9 mouse cellular contexts compared by ENCODE assay signal in the genomic region with DNA sequence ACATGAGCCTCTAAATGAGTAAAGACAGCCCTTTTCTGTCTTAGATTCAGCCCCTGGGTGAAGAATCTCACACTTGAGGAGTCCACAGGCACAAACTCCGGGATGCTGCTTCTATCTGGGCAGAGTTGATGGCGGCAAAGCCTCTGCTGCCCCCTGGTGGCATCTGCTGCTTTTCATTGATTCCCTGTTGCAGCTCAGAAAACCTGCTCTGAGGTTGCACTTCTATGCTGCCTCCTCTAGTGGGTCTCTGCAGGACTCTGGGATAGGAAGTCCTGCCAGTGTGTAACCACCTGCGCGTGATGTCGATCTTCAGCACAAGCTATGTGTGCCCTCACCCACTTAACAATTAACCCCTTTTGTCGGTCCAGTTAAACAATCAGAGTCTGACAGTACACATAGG. TPM values are rescaled to one million over a fixed set of nuclear protein-coding genes. Genes with fewer than 3 reads are reported as not detected.
A peak's percentile ranks its signal among the peaks of the same experiment; 100 is the strongest.
DNase-seq lines count a peak whose midpoint lies in the region; ATAC-seq and TF ChIP-seq lines count a peak whose summit lies in the region.
"Had no signal": no experiment of that assay in that cellular context is flagged by ENCODE, and none has a peak within 500 bp of the region (broad histone marks: within the 10 kb centered on the region; RNA-seq: fewer than 3 reads in every experiment).

No protein-coding gene starts in this region.

- no peaks in the 10 kb centered on the region for H3K9me3 ChIP-seq in CH12.LX (replicated peaks; ENCODE audit: low read length)
- H3K9me3 ChIP-seq in forebrain, embryonic 12.5 days = no peaks in the 10 kb centered on the region
- H3K9me3 ChIP-seq in heart, postnatal 0 days (replicated peaks; ENCODE audit: control insufficient read depth, low read length) = no peaks in the 10 kb centered on the region
- H3K9me3 ChIP-seq in liver, embryonic 15.5 days (replicated peaks) = no peaks in the 10 kb centered on the region
- no peaks in the 10 kb centered on the region for H3K9me3 ChIP-seq in neural tube, embryonic 12.5 days
- H3K9me3 ChIP-seq in stomach, postnatal 0 days (ENCODE audit: control insufficient read depth, low read length) = no peaks in the 10 kb centered on the region
- H3K9me3 ChIP-seq: limb, embryonic 15.5 days had no signal

- ATAC-seq in forebrain, embryonic 12.5 days (ENCODE audit: low FRiP score) = peak; percentile 85
- ATAC-seq in heart, postnatal 0 days (ENCODE audit: insufficient read depth, low read depth) = peak; percentile 73
- ATAC-seq in liver, embryonic 15.5 days (ENCODE audit: insufficient read depth) = peak; percentile 63
- ATAC-seq in neural tube, embryonic 12.5 days (ENCODE audit: low FRiP score, low read depth) = peak; percentile 70
- ATAC-seq in stomach, postnatal 0 days (ENCODE audit: low FRiP score, low TSS enrichment) = peak; percentile 85

- peaks cover 3 to 6% of the 10 kb centered on the region in 2 experiments; a peak in 2 of 4 replicates for H3K4me1 ChIP-seq in CH12.LX (ENCODE audit: control insufficient read depth in 1 of 2, insufficient read depth in 2 of 2)
- no peaks in the 10 kb centered on the region; the same call in 1 of the 2 replicates for H3K4me1 ChIP-seq in forebrain, embryonic 12.5 days
- no peaks in the 10 kb centered on the region for H3K4me1 ChIP-seq in heart, postnatal 0 days (ENCODE audit: control insufficient read depth, insufficient read depth)
- H3K4me1 ChIP-seq in liver, embryonic 15.5 days (replicated peaks) = peaks cover 32% of the 10 kb centered on the region
- no peaks in the 10 kb centered on the region for H3K4me1 ChIP-seq in neural tube, embryonic 12.5 days
- no peaks in the 10 kb centered on the region for H3K4me1 ChIP-seq in stomach, postnatal 0 days (replicated peaks; ENCODE audit: control insufficient read depth, insufficient read depth)

- no peaks in the 10 kb centered on the region for H3K36me3 ChIP-seq in CH12.LX (replicated peaks in 1 of 2; ENCODE audit: control insufficient read depth in 1 of 2, insufficient read depth in 1 of 2, low read length in 1 of 2)
- H3K36me3 ChIP-seq in forebrain, embryonic 12.5 days (replicated peaks) = no peaks in the 10 kb centered on the region
- H3K36me3 ChIP-seq in heart, postnatal 0 days (replicated peaks; ENCODE audit: control insufficient read depth, insufficient read depth, low read length) = no peaks in the 10 kb centered on the region
- H3K36me3 ChIP-seq in liver, embryonic 15.5 days (replicated peaks) = no peaks in the 10 kb centered on the region
- H3K36me3 ChIP-seq in neural tube, embryonic 12.5 days = no peaks in the 10 kb centered on the region
- H3K36me3 ChIP-seq in stomach, postnatal 0 days (ENCODE audit: control insufficient read depth, insufficient read depth, low read length) = no peaks in the 10 kb centered on the region
- H3K36me3 ChIP-seq: limb, embryonic 15.5 days had no signal

- no peak for TF ChIP-seq POLR2A in CH12.LX (IDR thresholded peaks at IDR 0.05; ENCODE audit: low read depth, low read length)

- dilution Hi-C loops in CH12.LX (cut with MboI; ENCODE audit: extremely low pct_ligation_motif_present, extremely low pct_unique_long_range_greater_than_20kb, low sequenced_read_pairs) = loop anchor here (25.0 kb wide), 1 partner anchor 375 kb away; no protein-coding TSS in a partner anchor

- in situ Hi-C loops in CH12.LX (cut with MboI; ENCODE audit: low pct_ligation_motif_present, low pct_unique_long_range_greater_than_20kb, low sequenced_read_pairs) = loop anchor here (5.0 to 25.0 kb wide), 2 partner anchors 385 to 625 kb away; no protein-coding TSS in a partner anchor

- no peak overlapping the region for H3K4me3 ChIP-seq in CH12.LX (replicated peaks in 1 of 3; ENCODE audit: low read depth in 2 of 3, low read length in 2 of 3, poor library complexity in 1 of 3)
- no peak overlapping the region for H3K4me3 ChIP-seq in forebrain, embryonic 12.5 days (replicated peaks)
- no peak overlapping the region for H3K4me3 ChIP-seq in heart, postnatal 0 days (ENCODE audit: low read depth, low read length)
- H3K4me3 ChIP-seq in liver, embryonic 15.5 days (replicated peaks) = no peak overlapping the region
- H3K4me3 ChIP-seq in neural tube, embryonic 12.5 days = no peak overlapping the region
- no peak overlapping the region for H3K4me3 ChIP-seq in stomach, postnatal 0 days (ENCODE audit: low read depth, low read length)
- H3K4me3 ChIP-seq: limb, embryonic 15.5 days had no signal

- peak; percentile 81 to 99 for TF ChIP-seq CTCF in CH12.LX (conservative IDR thresholded peaks at IDR 0.05 in 1 of 2, IDR thresholded peaks at IDR 0.05 in 1 of 2; ENCODE audit: low read depth in 2 of 2, low read length in 2 of 2)
- peak; percentile 99 for TF ChIP-seq CTCF in heart, postnatal 0 days (IDR thresholded peaks at IDR 0.05; ENCODE audit: low read depth)
- TF ChIP-seq CTCF in stomach, postnatal 0 days (IDR thresholded peaks at IDR 0.05; ENCODE audit: low read depth) = peak; percentile 99

- H3K79me2 ChIP-seq in CH12.LX (replicated peaks; ENCODE audit: control insufficient read depth, extremely low read depth, insufficient read depth, poor library complexity, severe bottlenecking) = peaks cover 6% of the 10 kb centered on the region

- no peak overlapping the region for H3K27ac ChIP-seq in CH12.LX (ENCODE audit: insufficient read depth, low read depth)
- no peak overlapping the region for H3K27ac ChIP-seq in forebrain, embryonic 12.5 days
- H3K27ac ChIP-seq in heart, postnatal 0 days (ENCODE audit: low read depth) = no peak overlapping the region
- no peak overlapping the region for H3K27ac ChIP-seq in liver, embryonic 15.5 days (replicated peaks)
- no peak overlapping the region for H3K27ac ChIP-seq in neural tube, embryonic 12.5 days
- no peak overlapping the region for H3K27ac ChIP-seq in stomach, postnatal 0 days (replicated peaks)
- H3K27ac ChIP-seq: limb, embryonic 15.5 days had no signal

- peak; percentile 91 for DNase-seq in CH12.LX (ENCODE audit: extremely low read depth)
- DNase-seq in c-Kit-positive CD71-positive TER-119-negative erythroid progenitor cells, embryonic 14.5 days (ENCODE audit: low read depth) = peak; percentile 88
- DNase-seq in heart, postnatal 0 days (ENCODE audit: low spot score) = peak; percentile 87
- peak; percentile 93 to 95 for DNase-seq in kidney, postnatal 36 days
- peak; percentile 91 for DNase-seq in stomach, postnatal 0 days (ENCODE audit: low spot score)

- peak; percentile 90 for TF ChIP-seq RAD21 in CH12.LX (IDR thresholded peaks at IDR 0.05; ENCODE audit: low read depth, low read length)

- H3K27me3 ChIP-seq in CH12.LX (replicated peaks) = peaks cover 10% of the 10 kb centered on the region
- no peaks in the 10 kb centered on the region for H3K27me3 ChIP-seq in forebrain, embryonic 12.5 days
- H3K27me3 ChIP-seq in heart, postnatal 0 days (ENCODE audit: control insufficient read depth, insufficient read depth, low read length) = no peaks in the 10 kb centered on the region
- no peaks in the 10 kb centered on the region for H3K27me3 ChIP-seq in liver, embryonic 15.5 days
- no peaks in the 10 kb centered on the region for H3K27me3 ChIP-seq in neural tube, embryonic 12.5 days (replicated peaks)
- H3K27me3 ChIP-seq in stomach, postnatal 0 days (ENCODE audit: control insufficient read depth, insufficient read depth, low read length) = no peaks in the 10 kb centered on the region
- H3K27me3 ChIP-seq: limb, embryonic 15.5 days had no signal

- no peak for TF ChIP-seq EP300 in CH12.LX (IDR thresholded peaks at IDR 0.05; ENCODE audit: low read length)
- no peak for TF ChIP-seq EP300 in heart, postnatal 0 days (IDR thresholded peaks at IDR 0.05; ENCODE audit: low read depth)
- no peak for TF ChIP-seq EP300 in stomach, postnatal 0 days (optimal IDR thresholded peaks at IDR 0.05)

- WGBS in forebrain, embryonic 12.5 days = 3% methylated on average over 6 of the region's 6 CpGs
- WGBS in heart, postnatal 0 days = 4% methylated on average over 6 of the region's 6 CpGs
- WGBS in liver, embryonic 15.5 days (ENCODE audit: insufficient replicate concordance) = 3% methylated on average over 6 of the region's 6 CpGs
- WGBS in neural tube, embryonic 12.5 days = 4% methylated on average over 6 of the region's 6 CpGs
- 6% methylated on average over 6 of the region's 6 CpGs for WGBS in stomach, postnatal 0 days

- H3K9ac ChIP-seq in CH12.LX (ENCODE audit: insufficient read depth, low read depth) = no peak overlapping the region
- no peak overlapping the region for H3K9ac ChIP-seq in forebrain, embryonic 12.5 days
- no peak overlapping the region for H3K9ac ChIP-seq in heart, postnatal 0 days (replicated peaks; ENCODE audit: low read depth, low read length)
- H3K9ac ChIP-seq in liver, embryonic 15.5 days = no peak overlapping the region
- H3K9ac ChIP-seq in neural tube, embryonic 12.5 days = no peak overlapping the region
- no peak overlapping the region for H3K9ac ChIP-seq in stomach, postnatal 0 days (ENCODE audit: low read length)
- H3K9ac ChIP-seq: limb, embryonic 15.5 days had no signal

- H3K4me2 ChIP-seq in CH12.LX (ENCODE audit: insufficient read depth, low read depth, poor library complexity, severe bottlenecking) = peak overlapping the region; percentile 39; the same call in 1 of the 2 replicates
- no peak overlapping the region for H3K4me2 ChIP-seq in forebrain, embryonic 12.5 days
- no peak overlapping the region for H3K4me2 ChIP-seq in heart, postnatal 0 days (ENCODE audit: low read depth, low read length)
- peak overlapping the region; percentile 39 for H3K4me2 ChIP-seq in liver, embryonic 15.5 days
- no peak overlapping the region for H3K4me2 ChIP-seq in neural tube, embryonic 12.5 days (replicated peaks)
- H3K4me2 ChIP-seq in stomach, postnatal 0 days (replicated peaks; ENCODE audit: low read depth) = no peak overlapping the region
- H3K4me2 ChIP-seq: limb, embryonic 15.5 days had no signal

RNA-seq across cellular contexts. Expression of gene Ppid, which starts 4.3 kb away (rescaled TPM):
- total RNA-seq in CH12.LX (2012; rRNA removed) (129 and 190 TPM in 2 replicates), CH12.LX (2014; rRNA removed) (438 and 542 TPM in 2 replicates)
- 335 and 389 TPM in 2 replicates for polyA plus RNA-seq in CH12.LX (2012; ENCODE audit: insufficient read length, low read depth)
- 176 and 188 TPM in 2 replicates for polyA plus RNA-seq in forebrain, embryonic 12.5 days (2016; fragmentation: Nextera tagmentation; extraction: Ambion mirVana)
- total RNA-seq in heart, postnatal 0 days (2014; rRNA removed; ENCODE audit: low replicate concordance) = 27.6 and 28.5 TPM in 2 replicates
- 52.0 and 53.6 TPM in 2 replicates for polyA plus RNA-seq in heart, postnatal 0 days (2015; fragmentation: Nextera tagmentation; extraction: Ambion mirVana)
- polyA plus RNA-seq in liver, embryonic 15.5 days (2015; fragmentation: Nextera tagmentation; extraction: Ambion mirVana) = 89.7 and 91.5 TPM in 2 replicates
- 162 and 164 TPM in 2 replicates for polyA plus RNA-seq in neural tube, embryonic 12.5 days (2016; fragmentation: Nextera tagmentation; extraction: Ambion mirVana)
- 38.3 and 39.0 TPM in 2 replicates for polyA plus RNA-seq in stomach, postnatal 0 days (2015; fragmentation: Nextera tagmentation; extraction: Ambion mirVana)

RNA-seq across cellular contexts. Expression of gene Fnip2, which starts 19.2 kb away (rescaled TPM):
- total RNA-seq in CH12.LX (2012; rRNA removed) (0.21 and 0.34 TPM in 2 replicates), CH12.LX (2014; rRNA removed) (0.31 and 0.41 TPM in 2 replicates)
- 0.71 and 1.00 TPM in 2 replicates for polyA plus RNA-seq in CH12.LX (2012; ENCODE audit: insufficient read length, low read depth)
- polyA plus RNA-seq in forebrain, embryonic 12.5 days (2016; fragmentation: Nextera tagmentation; extraction: Ambion mirVana) = 6.2 and 7.3 TPM in 2 replicates
- 10.5 and 18.3 TPM in 2 replicates for total RNA-seq in heart, postnatal 0 days (2014; rRNA removed; ENCODE audit: low replicate concordance)
- 1.4 and 2.1 TPM in 2 replicates for polyA plus RNA-seq in heart, postnatal 0 days (2015; fragmentation: Nextera tagmentation; extraction: Ambion mirVana)
- 4.8 and 6.1 TPM in 2 replicates for polyA plus RNA-seq in liver, embryonic 15.5 days (2015; fragmentation: Nextera tagmentation; extraction: Ambion mirVana)
- 8.7 and 9.6 TPM in 2 replicates for polyA plus RNA-seq in neural tube, embryonic 12.5 days (2016; fragmentation: Nextera tagmentation; extraction: Ambion mirVana)
- 2.5 and 2.6 TPM in 2 replicates for polyA plus RNA-seq in stomach, postnatal 0 days (2015; fragmentation: Nextera tagmentation; extraction: Ambion mirVana)

RNA-seq across cellular contexts. Expression of gene 4930579G24Rik, which starts 42.1 kb away (rescaled TPM):
- total RNA-seq in CH12.LX (2012; rRNA removed) (10.0 and 10.2 TPM in 2 replicates), CH12.LX (2014; rRNA removed) (14.2 and 15.7 TPM in 2 replicates)
- polyA plus RNA-seq in CH12.LX (2012; ENCODE audit: insufficient read length, low read depth) = 7.4 and 9.4 TPM in 2 replicates
- polyA plus RNA-seq in forebrain, embryonic 12.5 days (2016; fragmentation: Nextera tagmentation; extraction: Ambion mirVana) = 18.1 and 19.5 TPM in 2 replicates
- total RNA-seq in heart, postnatal 0 days (2014; rRNA removed; ENCODE audit: low replicate concordance) = 11.9 and 20.8 TPM in 2 replicates
- 12.0 and 12.8 TPM in 2 replicates for polyA plus RNA-seq in heart, postnatal 0 days (2015; fragmentation: Nextera tagmentation; extraction: Ambion mirVana)
- polyA plus RNA-seq in liver, embryonic 15.5 days (2015; fragmentation: Nextera tagmentation; extraction: Ambion mirVana) = 15.1 and 18.0 TPM in 2 replicates
- 17.4 and 18.7 TPM in 2 replicates for polyA plus RNA-seq in neural tube, embryonic 12.5 days (2016; fragmentation: Nextera tagmentation; extraction: Ambion mirVana)
- polyA plus RNA-seq in stomach, postnatal 0 days (2015; fragmentation: Nextera tagmentation; extraction: Ambion mirVana) = 10.1 and 11.1 TPM in 2 replicates

RNA-seq across cellular contexts. Expression of gene Etfdh, which starts 42.5 kb away (rescaled TPM):
- total RNA-seq in CH12.LX (2012; rRNA removed) (20.1 and 22.4 TPM in 2 replicates), CH12.LX (2014; rRNA removed) (30.0 and 32.1 TPM in 2 replicates)
- 22.0 and 22.6 TPM in 2 replicates for polyA plus RNA-seq in CH12.LX (2012; ENCODE audit: insufficient read length, low read depth)
- 42.2 and 42.5 TPM in 2 replicates for polyA plus RNA-seq in forebrain, embryonic 12.5 days (2016; fragmentation: Nextera tagmentation; extraction: Ambion mirVana)
- 146 and 288 TPM in 2 replicates for total RNA-seq in heart, postnatal 0 days (2014; rRNA removed; ENCODE audit: low replicate concordance)
- polyA plus RNA-seq in heart, postnatal 0 days (2015; fragmentation: Nextera tagmentation; extraction: Ambion mirVana) = 518 and 530 TPM in 2 replicates
- polyA plus RNA-seq in liver, embryonic 15.5 days (2015; fragmentation: Nextera tagmentation; extraction: Ambion mirVana) = 44.5 and 47.5 TPM in 2 replicates
- polyA plus RNA-seq in neural tube, embryonic 12.5 days (2016; fragmentation: Nextera tagmentation; extraction: Ambion mirVana) = 47.9 and 54.2 TPM in 2 replicates
- polyA plus RNA-seq in stomach, postnatal 0 days (2015; fragmentation: Nextera tagmentation; extraction: Ambion mirVana) = 74.1 and 79.6 TPM in 2 replicates

Comparison
In these comparisons a context has a peak if more than half of its experiments do, and no peak if none do; other contexts are left out.
1. H3K4me2 ChIP-seq: peak in CH12.LX (single experiment) and liver, embryonic 15.5 days (single experiment); none in forebrain, embryonic 12.5 days (single experiment), heart, postnatal 0 days (single experiment), neural tube, embryonic 12.5 days (single experiment) and stomach, postnatal 0 days (single experiment).
2. Peak in every context shown above with its lines, with median percentiles within 50 percentile points of each other: DNase-seq, CTCF ChIP-seq and ATAC-seq.